Mouse (Mus musculus) ES-E14 (cell line): ENCODE measurements around the gene Olfr523.
"Not testable (repeated sequence)": the region's sequence is repeated elsewhere in the genome, so short reads cannot be mapped to it uniquely, and the experiment has no call there.

Experiments used
- CHD2 ChIP-seq: IDR thresholded peaks from 2 replicates; pipeline ENCODE4 v1.6.1; 2014; ENCODE audit warnings: mild to moderate bottlenecking, low read depth, low read length, inconsistent platforms
- ZC3H11A ChIP-seq: IDR thresholded peaks from 2 replicates; pipeline ENCODE4 v1.6.1; 2012; ENCODE audit warnings: low read depth, mild to moderate bottlenecking, inconsistent platforms, low read length, borderline replicate concordance

- not testable (repeated sequence) for TF ChIP-seq ZC3H11A, CHD2
These were observed 40.8 kb upstream of the Olfr523 start for GRCm38 (mm10) chr7:140132184-140132583.
